Mouse (Mus musculus): ENCODE measurements at regions not wholly inside any gene's neighbourhood (a gene's known extent, or its start where the extent isn't known, plus 50 kb on each side); places are given as distances from the start of the nearest gene placed in this dataset.

- ATAC-seq (replicated peaks; ENCODE audit: insufficient number of reproducible peaks, low FRiP score, low TSS enrichment, poor library complexity, severe bottlenecking), result no peak
Observed at GRCm38 (mm10) chr7:98768460-98768859, 65.6 kb downstream of the Thap12 start.

GRCm38 (mm10) chr7:98769111-98769734 lies 65.7 kb upstream of the Wnt11 start:
- ATAC-seq (replicated peaks; ENCODE audit: insufficient number of reproducible peaks, low FRiP score, low TSS enrichment, poor library complexity, severe bottlenecking), result no peak

- ATAC-seq (replicated peaks; ENCODE audit: insufficient number of reproducible peaks, low FRiP score, low TSS enrichment, poor library complexity, severe bottlenecking), result no peak
Observed at GRCm38 (mm10) chr7:98770257-98770890, 64.5 kb upstream of the Wnt11 start.

GRCm38 (mm10) chr7:98771134-98771775 lies 63.7 kb upstream of the Wnt11 start:
- no peak for ATAC-seq (replicated peaks; ENCODE audit: insufficient number of reproducible peaks, low FRiP score, low TSS enrichment, poor library complexity, severe bottlenecking)

GRCm38 (mm10) chr7:98774597-98774996 lies 60.3 kb upstream of the Wnt11 start:
- no peak for ATAC-seq (replicated peaks; ENCODE audit: insufficient number of reproducible peaks, low FRiP score, low TSS enrichment, poor library complexity, severe bottlenecking)

GRCm38 (mm10) chr7:98775031-98775430 lies 59.9 kb upstream of the Wnt11 start:
- no peak for ATAC-seq (replicated peaks; ENCODE audit: insufficient number of reproducible peaks, low FRiP score, low TSS enrichment, poor library complexity, severe bottlenecking)

GRCm38 (mm10) chr7:98777304-98777849 lies 57.5 kb upstream of the Wnt11 start:
- no peak for ATAC-seq (replicated peaks; ENCODE audit: insufficient number of reproducible peaks, low FRiP score, low TSS enrichment, poor library complexity, severe bottlenecking)

GRCm38 (mm10) chr7:98778929-98779328 lies 56.0 kb upstream of the Wnt11 start:
- peak; percentile 65 for ATAC-seq (replicated peaks; ENCODE audit: insufficient number of reproducible peaks, low FRiP score, low TSS enrichment, poor library complexity, severe bottlenecking)

- no peak for ATAC-seq (replicated peaks; ENCODE audit: insufficient number of reproducible peaks, low FRiP score, low TSS enrichment, poor library complexity, severe bottlenecking)
Observed at GRCm38 (mm10) chr7:98783521-98783920, 51.4 kb upstream of the Wnt11 start.

- ATAC-seq (replicated peaks; ENCODE audit: insufficient number of reproducible peaks, low FRiP score, low TSS enrichment, poor library complexity, severe bottlenecking), result no peak
Observed at GRCm38 (mm10) chr7:98783954-98784353, 51.0 kb upstream of the Wnt11 start.

- no peak for ATAC-seq (replicated peaks; ENCODE audit: insufficient number of reproducible peaks, low FRiP score, low TSS enrichment, poor library complexity, severe bottlenecking)
Observed at GRCm38 (mm10) chr7:98784369-98784931, 50.5 kb upstream of the Wnt11 start.

Data from monocyte, adult 5-6 weeks (primary cell).